Mouse (Mus musculus): ENCODE data around the gene Cds2.

GRCm38 (mm10) chr2:132243370-132243769 lies 19.6 kb upstream of the Cds2 start:
- TF ChIP-seq CTCF (IDR thresholded peaks at IDR 0.05; ENCODE audit: extremely low read depth, insufficient read length, insufficient replicate concordance, low read depth, low read length) (no peak), POLR2A (IDR thresholded peaks at IDR 0.05; ENCODE audit: low read depth, low read length) (no peak)
